Mouse (Mus musculus) CH12.LX (cell line): ENCODE data around the gene Gm20388. TPM values are rescaled to one million over a fixed set of nuclear protein-coding genes. Genes with fewer than 3 reads are reported as not detected.

Experiments used
- DNase-seq: peaks from one replicate; pipeline ENCODE4 v3.0.0-alpha.2; 2013; ENCODE audit errors: extremely low read depth
- H3K27ac ChIP-seq: 2 replicates; pipeline ENCODE4 v1.5.1; 2012; ENCODE audit warnings: low read depth, mild to moderate bottlenecking, control low read depth, moderate library complexity; ENCODE audit not compliant: insufficient read depth
- H3K27me3 ChIP-seq: replicated peaks from 2 replicates; pipeline ENCODE3; 2012; ENCODE audit warnings: inconsistent platforms
- H3K36me3 ChIP-seq, 2 experiments: replicated peaks in 1 of 2; 2 replicates each; pipeline versions ENCODE3 to v1.6.1; 2012; ENCODE audit warnings: inconsistent platforms in 1 of 2, low read length in 1 of 2, mild to moderate bottlenecking in 1 of 2, mixed read lengths in 1 of 2, moderate library complexity in 1 of 2; ENCODE audit not compliant: control insufficient read depth in 1 of 2, insufficient read depth in 1 of 2
- H3K4me1 ChIP-seq, 2 experiments: 2 replicates each; pipeline ENCODE4 v1.6.1; 2012; ENCODE audit warnings: inconsistent platforms in 1 of 2, moderate library complexity in 1 of 2; ENCODE audit not compliant: insufficient read depth in 2 of 2, control insufficient read depth in 1 of 2
- H3K4me2 ChIP-seq: 2 replicates; pipeline ENCODE4 v1.6.1; 2012; ENCODE audit warnings: low read depth, mild to moderate bottlenecking, control low read depth; ENCODE audit not compliant: poor library complexity, insufficient read depth, severe bottlenecking
- H3K4me3 ChIP-seq, 3 experiments: fragments of 150-350 bp in 1 of 3; sonication (generic) in 1 of 3; replicated peaks in 1 of 3; 2 replicates each; pipeline versions ENCODE3 to v1.5.1; 2011 to 2012; ENCODE audit warnings: low read depth in 2 of 3, low read length in 2 of 3, mild to moderate bottlenecking in 2 of 3, moderate library complexity in 2 of 3, control low read depth in 1 of 3, improper control_type of control experiment in 1 of 3, inconsistent platforms in 1 of 3, mixed read lengths in 1 of 3; ENCODE audit not compliant: poor library complexity in 1 of 3
- H3K79me2 ChIP-seq: replicated peaks from 2 replicates; pipeline ENCODE4 v1.6.1; 2012; ENCODE audit warnings: mild to moderate bottlenecking, moderate library complexity; ENCODE audit not compliant: control insufficient read depth, poor library complexity, insufficient read depth, severe bottlenecking; ENCODE audit errors: extremely low read depth
- H3K9ac ChIP-seq: 2 replicates; pipeline ENCODE4 v1.6.1; 2012; ENCODE audit warnings: low read depth, mild to moderate bottlenecking, control low read depth, moderate library complexity; ENCODE audit not compliant: insufficient read depth
- H3K9me3 ChIP-seq: replicated peaks from 2 replicates; pipeline ENCODE3; 2012; ENCODE audit warnings: low read length, inconsistent platforms, mixed read lengths
- CHD2 ChIP-seq: IDR thresholded peaks from 2 replicates; pipeline ENCODE4 v1.6.1; 2011; ENCODE audit warnings: low read length, improper control_type of control experiment
- CTCF ChIP-seq, 2 experiments: IDR thresholded peaks in 1 of 2; conservative IDR thresholded peaks in 1 of 2; 2 replicates each; pipeline ENCODE4 v1.5.1; 2011 to 2012; ENCODE audit warnings: low read depth in 2 of 2, low read length in 2 of 2, improper control_type of control experiment in 1 of 2, inconsistent platforms in 1 of 2, mild to moderate bottlenecking in 1 of 2, moderate library complexity in 1 of 2
- E2F4 ChIP-seq: IDR thresholded peaks from 2 replicates; pipeline ENCODE4 v1.6.1; 2011; ENCODE audit warnings: low read depth, low read length, improper control_type of control experiment; ENCODE audit not compliant: insufficient replicate concordance
- ELF1 ChIP-seq: IDR thresholded peaks from 2 replicates; pipeline ENCODE4 v1.6.1; 2014; ENCODE audit warnings: low read depth, mild to moderate bottlenecking, inconsistent platforms, low read length, improper control_type of control experiment
- ETS1 ChIP-seq: conservative IDR thresholded peaks from 2 replicates; pipeline ENCODE4 v1.6.1; 2012; ENCODE audit warnings: low read depth, mild to moderate bottlenecking, inconsistent platforms, low read length, improper control_type of control experiment, moderate library complexity
- JUN ChIP-seq: IDR thresholded peaks from 2 replicates; pipeline ENCODE4 v1.6.1; 2011; ENCODE audit warnings: low read depth, mild to moderate bottlenecking, low read length, improper control_type of control experiment, moderate library complexity; ENCODE audit not compliant: insufficient read depth
- JUND ChIP-seq: conservative IDR thresholded peaks from 2 replicates; pipeline ENCODE4 v1.6.1; 2011; ENCODE audit warnings: low read depth, low read length, improper control_type of control experiment
- MAX ChIP-seq: IDR thresholded peaks from 2 replicates; pipeline ENCODE4 v1.6.1; 2011; ENCODE audit warnings: low read length, improper control_type of control experiment
- MYC ChIP-seq: IDR thresholded peaks from 2 replicates; pipeline ENCODE4 v1.6.1; 2011; ENCODE audit warnings: low read depth, mild to moderate bottlenecking, improper control_type of control experiment, low read length
- POLR2AphosphoS2 ChIP-seq: IDR thresholded peaks from 2 replicates; pipeline ENCODE4 v1.6.1; 2011; ENCODE audit warnings: low read depth, low read length, improper control_type of control experiment
- RCOR1 ChIP-seq: conservative IDR thresholded peaks from 2 replicates; pipeline ENCODE4 v1.6.1; 2012; ENCODE audit warnings: low read depth, mild to moderate bottlenecking, inconsistent platforms, low read length, improper control_type of control experiment
- SIN3A ChIP-seq: IDR thresholded peaks from 2 replicates; pipeline ENCODE4 v1.6.1; 2012; ENCODE audit warnings: low read length, improper control_type of control experiment, inconsistent platforms
- UBTF ChIP-seq: IDR thresholded peaks from 2 replicates; pipeline ENCODE4 v1.6.1; 2012; ENCODE audit warnings: low read depth, mild to moderate bottlenecking, inconsistent platforms, low read length, improper control_type of control experiment, moderate library complexity
- USF1 ChIP-seq: IDR thresholded peaks from 2 replicates; pipeline ENCODE4 v1.6.1; 2014; ENCODE audit warnings: low read depth, mild to moderate bottlenecking, inconsistent platforms, low read length, improper control_type of control experiment
- ZC3H11A ChIP-seq: IDR thresholded peaks from 2 replicates; pipeline ENCODE4 v1.6.1; 2012; ENCODE audit warnings: low read depth, mild to moderate bottlenecking, inconsistent platforms, low read length, improper control_type of control experiment
- ZMIZ1 ChIP-seq: IDR thresholded peaks from 2 replicates; pipeline ENCODE4 v1.6.1; 2012; ENCODE audit warnings: low read depth, mild to moderate bottlenecking, inconsistent platforms, low read length, improper control_type of control experiment
- ZNF384 ChIP-seq: IDR thresholded peaks from 2 replicates; pipeline ENCODE4 v1.6.1; 2012; ENCODE audit warnings: low read depth, low read length, improper control_type of control experiment, inconsistent platforms
- dilution Hi-C: fragments of 300-500 bp; cut with MboI; formaldehyde crosslinking; loops from 2 replicates; pipeline ENCODE4 v1.14.3; 2020; ENCODE audit warnings: low sequenced_read_pairs; ENCODE audit not compliant: extremely low pct_unique_long_range_greater_than_20kb, extremely low pct_ligation_motif_present
- in situ Hi-C: fragments of 300-500 bp; cut with MboI; formaldehyde crosslinking; loops from 3 replicates; pipeline ENCODE4 v1.14.3; 2019; ENCODE audit warnings: low sequenced_read_pairs, low pct_ligation_motif_present, low pct_unique_long_range_greater_than_20kb, mixed read lengths
- polyA plus RNA-seq: library from polyadenylated mRNA; unstranded; fragments of >175 nt; gene quantifications from 2 replicates; pipeline ENCODE4 v1.2.1, GENCODE M21; 2012; ENCODE audit warnings: low read depth; ENCODE audit not compliant: insufficient read length
- total RNA-seq, 2 experiments: library from RNA; depleted of rRNA; stranded (reverse); fragments of 300-350 nt in 1 of 2; fragments of >200 nt in 1 of 2; gene quantifications; 2 replicates each; pipeline ENCODE4 v1.2.3; 2012 to 2014

Gene Gm20388
- total and polyA plus RNA-seq, 3 experiments: 14.8 to 26.3 (median 22.2) TPM

- H3K36me3 ChIP-seq: peaks cover 5 to 54% of the 10 kb centered on the region in 2 experiments
- dilution Hi-C loops: no loop called here
- H3K27ac ChIP-seq: no peak overlapping the region
- no peak overlapping the region for H3K4me2 ChIP-seq
- no peaks in the 10 kb centered on the region for H3K9me3 ChIP-seq
- H3K9ac ChIP-seq: no peak overlapping the region
- TF ChIP-seq USF1: no peak
- no peak for TF ChIP-seq CHD2
- no peak for TF ChIP-seq CTCF (conservative IDR thresholded peaks at IDR 0.05 in 1 of 2, IDR thresholded peaks at IDR 0.05 in 1 of 2; ENCODE audit: low read depth in 2 of 2, low read length in 2 of 2)
- TF ChIP-seq JUN: no peak
- TF ChIP-seq ZMIZ1: no peak
- H3K79me2 ChIP-seq: no peaks in the 10 kb centered on the region; the same call in 1 of the 2 replicates
- in situ Hi-C loops: no loop called here
- H3K4me1 ChIP-seq: peaks cover 0 to 23% of the 10 kb centered on the region in 2 experiments; a peak in 2 of 4 replicates
- H3K4me3 ChIP-seq: no peak overlapping the region
- DNase-seq: no peak
- H3K27me3 ChIP-seq: no peaks in the 10 kb centered on the region
Measured at GRCm38 (mm10) chr8:124295357-124295756, 4384.7 kb downstream of the Gm20388 start.

GRCm38 (mm10) chr8:124301512-124301911 lies 4390.9 kb downstream of the Gm20388 start:
- peaks cover 0 to 19% of the 10 kb centered on the region in 2 experiments; a peak in 2 of 4 replicates for H3K4me1 ChIP-seq
- in situ Hi-C loops: no loop called here
- TF ChIP-seq RCOR1: no peak
- no peak for TF ChIP-seq POLR2AphosphoS2
- TF ChIP-seq MAX: no peak
- TF ChIP-seq MYC: no peak
- TF ChIP-seq ZC3H11A: no peak
- TF ChIP-seq E2F4: no peak
- TF ChIP-seq ZNF384: no peak
- no peak for TF ChIP-seq UBTF
- TF ChIP-seq ELF1: no peak
- no peak for TF ChIP-seq ETS1
- no peak for TF ChIP-seq JUND
- no peak for TF ChIP-seq SIN3A
- no peak for TF ChIP-seq USF1
- TF ChIP-seq, all 38 proteins: peak for 0
- H3K27ac ChIP-seq: no peak overlapping the region
- no peak for DNase-seq
- no peaks in the 10 kb centered on the region for H3K9me3 ChIP-seq
- H3K4me3 ChIP-seq: no peak overlapping the region
- no peak overlapping the region for H3K4me2 ChIP-seq
- no peaks in the 10 kb centered on the region for H3K27me3 ChIP-seq
- dilution Hi-C loops: no loop called here
- H3K79me2 ChIP-seq: no peaks in the 10 kb centered on the region
- H3K9ac ChIP-seq: no peak overlapping the region
- peaks cover 10 to 66% of the 10 kb centered on the region in 2 experiments for H3K36me3 ChIP-seq
